Mouse (Mus musculus): ENCODE measurements at regions not wholly inside any gene's neighbourhood (a gene's known extent, or its start where the extent isn't known, plus 50 kb on each side); places are given as distances from the start of the nearest gene placed in this dataset.

DNA sequence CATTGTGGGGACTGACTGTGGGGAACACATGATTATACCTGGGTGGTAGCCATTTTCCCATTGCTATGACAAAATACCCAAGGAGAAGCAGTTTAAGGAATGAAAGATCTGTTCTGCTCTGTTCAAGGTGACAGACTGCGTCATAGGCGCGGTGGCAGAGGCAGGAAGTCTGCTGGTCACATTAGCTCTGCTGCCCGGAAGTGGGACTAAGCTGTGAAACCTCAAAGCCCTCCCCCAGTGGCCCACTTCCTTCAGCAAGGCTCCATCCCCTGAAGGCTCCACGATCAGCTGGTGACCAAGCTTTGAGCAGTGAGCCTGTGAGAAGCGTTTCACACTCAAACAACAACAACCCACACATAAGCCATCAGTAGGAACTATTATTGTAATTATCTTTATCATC lies 221.8 kb downstream of the Prex1 start:
- no peak overlapping the region for H3K9ac ChIP-seq (ENCODE audit: low read depth, low read length, severe bottlenecking)
- peaks cover 21% of the 10 kb centered on the region for H3K4me1 ChIP-seq (ENCODE audit: control insufficient read depth, insufficient read depth, low read length)
- no peak for TF ChIP-seq POLR2A (IDR thresholded peaks at IDR 0.05; ENCODE audit: borderline replicate concordance, extremely low read depth, insufficient read depth, insufficient read length)
- 59% methylated on average over 6 of the region's 6 CpGs for WGBS
- no peaks in the 10 kb centered on the region for H3K9me3 ChIP-seq (ENCODE audit: control insufficient read depth, low read length)
- H3K4me2 ChIP-seq (replicated peaks; ENCODE audit: low read depth, low read length, severe bottlenecking), result no peak overlapping the region
- H3K27me3 ChIP-seq (ENCODE audit: control insufficient read depth, insufficient read depth, low read length), result no peaks in the 10 kb centered on the region
- no peak overlapping the region for H3K27ac ChIP-seq (replicated peaks; ENCODE audit: low read depth, low read length)
- no peak overlapping the region for H3K4me3 ChIP-seq (replicated peaks; ENCODE audit: low read length)
- ATAC-seq (ENCODE audit: low FRiP score, low read depth), result no peak
- no peaks in the 10 kb centered on the region for H3K36me3 ChIP-seq (ENCODE audit: control insufficient read depth, insufficient read depth, low read length)
- no peak for DNase-seq (ENCODE audit: low spot score)

DNA sequence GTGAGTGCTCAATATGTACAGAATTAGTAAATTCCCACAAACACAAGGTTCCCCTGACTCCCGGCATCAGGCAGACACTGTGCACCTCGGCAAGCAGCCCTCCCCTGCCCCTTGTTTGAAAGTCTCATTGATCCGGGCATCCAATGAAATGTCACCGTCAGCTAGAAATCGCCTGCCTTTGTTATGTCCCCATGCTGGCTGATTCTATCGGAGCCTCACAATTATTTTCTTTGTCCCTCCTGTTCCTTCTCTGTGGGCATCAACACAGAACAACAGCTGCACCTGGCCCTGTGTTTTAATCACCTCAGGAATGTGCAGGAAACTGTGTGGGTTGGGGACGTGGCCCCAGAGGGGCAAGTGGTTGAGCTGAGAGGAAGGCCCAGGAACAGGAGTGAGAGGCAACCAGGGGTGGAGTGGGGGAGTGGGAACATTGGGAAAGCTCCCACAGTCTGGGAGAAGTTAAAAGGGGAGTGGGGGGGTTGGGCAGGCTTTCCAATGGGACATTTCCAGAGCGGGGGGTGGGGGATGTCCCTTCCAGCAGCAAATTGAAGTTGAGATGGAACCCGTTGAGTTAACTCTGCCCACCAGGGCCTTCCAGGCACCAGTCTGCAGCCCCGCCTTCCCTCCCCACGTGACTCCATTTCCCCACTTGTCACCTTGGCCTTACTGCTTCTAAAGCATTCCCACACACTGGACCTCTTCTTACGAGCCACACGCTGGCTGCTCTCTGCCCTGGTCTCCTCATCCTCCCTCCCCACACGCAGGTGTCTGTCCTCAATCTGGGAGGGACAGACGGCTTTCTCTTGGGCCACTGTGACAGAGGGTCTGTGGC lies 224.4 kb downstream of the Prex1 start:
- DNase-seq (ENCODE audit: low spot score), result no peak
- WGBS, result 35% methylated on average over 15 of the region's 15 CpGs
- H3K9me3 ChIP-seq (ENCODE audit: control insufficient read depth, low read length), result no peaks in the 10 kb centered on the region
- H3K4me3 ChIP-seq (replicated peaks; ENCODE audit: low read length), result no peak overlapping the region
- peaks cover 27% of the 10 kb centered on the region for H3K4me1 ChIP-seq (ENCODE audit: control insufficient read depth, insufficient read depth, low read length)
- H3K27me3 ChIP-seq (ENCODE audit: control insufficient read depth, insufficient read depth, low read length), result no peaks in the 10 kb centered on the region
- H3K9ac ChIP-seq (ENCODE audit: low read depth, low read length, severe bottlenecking), result no peak overlapping the region
- no peaks in the 10 kb centered on the region for H3K36me3 ChIP-seq (ENCODE audit: control insufficient read depth, insufficient read depth, low read length)
- no peak overlapping the region for H3K4me2 ChIP-seq (replicated peaks; ENCODE audit: low read depth, low read length, severe bottlenecking)
- TF ChIP-seq POLR2A (IDR thresholded peaks at IDR 0.05; ENCODE audit: borderline replicate concordance, extremely low read depth, insufficient read depth, insufficient read length), result no peak
- 0 out of 2 replicates have a peak, but pooled peaks have one; percentile 7 for ATAC-seq (ENCODE audit: low FRiP score, low read depth)
- H3K27ac ChIP-seq (replicated peaks; ENCODE audit: low read depth, low read length), result no peak overlapping the region; the same call in 1 of the 2 replicates

GRCm38 (mm10) chr2:166487688-166488087 lies 225.9 kb downstream of the Prex1 start:
- Histone ChIP-seq H3K4me1 (ENCODE audit: control insufficient read depth, insufficient read depth, low read length) (peaks cover 27% of the 10 kb centered on the region), H3K4me3 (replicated peaks; ENCODE audit: low read length) (no peak overlapping the region), H3K9ac (ENCODE audit: low read depth, low read length, severe bottlenecking) (no peak overlapping the region), H3K9me3 (ENCODE audit: control insufficient read depth, low read length) (no peaks in the 10 kb centered on the region), H3K27ac (replicated peaks; ENCODE audit: low read depth, low read length) (no peak overlapping the region), H3K27me3 (ENCODE audit: control insufficient read depth, insufficient read depth, low read length) (no peaks in the 10 kb centered on the region), H3K36me3 (ENCODE audit: control insufficient read depth, insufficient read depth, low read length) (no peaks in the 10 kb centered on the region), H3K4me2 (replicated peaks; ENCODE audit: low read depth, low read length, severe bottlenecking) (no peak overlapping the region)
- no peak for TF ChIP-seq POLR2A (IDR thresholded peaks at IDR 0.05; ENCODE audit: borderline replicate concordance, extremely low read depth, insufficient read depth, insufficient read length)
- WGBS, result 82% methylated on average over 15 of the region's 15 CpGs
- no peak for ATAC-seq (ENCODE audit: low FRiP score, low read depth)
- DNase-seq (ENCODE audit: low spot score), result no peak

GRCm38 (mm10) chr2:166485788-166486187 lies 227.8 kb downstream of the Prex1 start:
- no peak for TF ChIP-seq POLR2A (IDR thresholded peaks at IDR 0.05; ENCODE audit: borderline replicate concordance, extremely low read depth, insufficient read depth, insufficient read length)
- ATAC-seq (ENCODE audit: low FRiP score, low read depth), result no peak
- H3K4me2 ChIP-seq (replicated peaks; ENCODE audit: low read depth, low read length, severe bottlenecking), result no peak overlapping the region
- no peaks in the 10 kb centered on the region for H3K27me3 ChIP-seq (ENCODE audit: control insufficient read depth, insufficient read depth, low read length)
- no peak overlapping the region for H3K4me3 ChIP-seq (replicated peaks; ENCODE audit: low read length)
- no peaks in the 10 kb centered on the region for H3K36me3 ChIP-seq (ENCODE audit: control insufficient read depth, insufficient read depth, low read length)
- peaks cover 27% of the 10 kb centered on the region for H3K4me1 ChIP-seq (ENCODE audit: control insufficient read depth, insufficient read depth, low read length)
- 0 out of 2 replicates have a peak overlapping the region, but pooled peaks have one; percentile 19 for H3K27ac ChIP-seq (replicated peaks; ENCODE audit: low read depth, low read length)
- H3K9me3 ChIP-seq (ENCODE audit: control insufficient read depth, low read length), result no peaks in the 10 kb centered on the region
- 66% methylated on average over 4 of the region's 4 CpGs for WGBS
- H3K9ac ChIP-seq (ENCODE audit: low read depth, low read length, severe bottlenecking), result no peak overlapping the region
- DNase-seq (ENCODE audit: low spot score), result no peak

GRCm38 (mm10) chr2:166485361-166485760 lies 228.3 kb downstream of the Prex1 start:
- no peak for TF ChIP-seq POLR2A (IDR thresholded peaks at IDR 0.05; ENCODE audit: borderline replicate concordance, extremely low read depth, insufficient read depth, insufficient read length)
- Histone ChIP-seq H3K4me3 (replicated peaks; ENCODE audit: low read length) (no peak overlapping the region), H3K27me3 (ENCODE audit: control insufficient read depth, insufficient read depth, low read length) (no peaks in the 10 kb centered on the region), H3K27ac (replicated peaks; ENCODE audit: low read depth, low read length) (0 out of 2 replicates have a peak overlapping the region, but pooled peaks have one; percentile 19), H3K9me3 (ENCODE audit: control insufficient read depth, low read length) (no peaks in the 10 kb centered on the region), H3K4me2 (replicated peaks; ENCODE audit: low read depth, low read length, severe bottlenecking) (no peak overlapping the region), H3K4me1 (ENCODE audit: control insufficient read depth, insufficient read depth, low read length) (peaks cover 27% of the 10 kb centered on the region), H3K9ac (ENCODE audit: low read depth, low read length, severe bottlenecking) (no peak overlapping the region), H3K36me3 (ENCODE audit: control insufficient read depth, insufficient read depth, low read length) (no peaks in the 10 kb centered on the region)
- WGBS, result 75% methylated on average over 6 of the region's 6 CpGs
- no peak for DNase-seq (ENCODE audit: low spot score)
- no peak for ATAC-seq (ENCODE audit: low FRiP score, low read depth)

Data from limb, embryonic 14.5 days (tissue).